Mouse (Mus musculus) olfactory bulb, adult 2 months (tissue): ENCODE data around the gene Epb41l1.

ENCODE experiments used
- CTCF ChIP-seq: fragments of 200-500 bp; IDR thresholded peaks from 2 replicates; pipeline ENCODE4 v1.5.1; 2012; ENCODE audit warnings: low read depth, mild to moderate bottlenecking, low read length, moderate library complexity; ENCODE audit not compliant: insufficient read depth
- POLR2A ChIP-seq: fragments of 200-500 bp; IDR thresholded peaks from 2 replicates; pipeline ENCODE4 v1.6.1; 2012; ENCODE audit warnings: mild to moderate bottlenecking, low read depth, low read length, moderate library complexity; ENCODE audit not compliant: insufficient read depth

- TF ChIP-seq POLR2A = no peak
- TF ChIP-seq CTCF = no peak
Measured at GRCm38 (mm10) chr2:156397988-156398387, 22.7 kb upstream of the Epb41l1 start.
